Mouse (Mus musculus) bone marrow, adult 2 months (tissue): ENCODE data around the gene Spata20.

Source experiments
- CTCF ChIP-seq: fragments of 200-500 bp; IDR thresholded peaks from 2 replicates; pipeline ENCODE4 v1.5.1; 2011; ENCODE audit warnings: low read length, control low read depth; ENCODE audit not compliant: control insufficient read depth, insufficient read depth
- POLR2A ChIP-seq: fragments of 200-500 bp; IDR thresholded peaks from 2 replicates; pipeline ENCODE4 v1.6.1; 2011; ENCODE audit warnings: low read depth, mild to moderate bottlenecking, control low read depth, low read length, borderline replicate concordance; ENCODE audit not compliant: control insufficient read depth

DNA sequence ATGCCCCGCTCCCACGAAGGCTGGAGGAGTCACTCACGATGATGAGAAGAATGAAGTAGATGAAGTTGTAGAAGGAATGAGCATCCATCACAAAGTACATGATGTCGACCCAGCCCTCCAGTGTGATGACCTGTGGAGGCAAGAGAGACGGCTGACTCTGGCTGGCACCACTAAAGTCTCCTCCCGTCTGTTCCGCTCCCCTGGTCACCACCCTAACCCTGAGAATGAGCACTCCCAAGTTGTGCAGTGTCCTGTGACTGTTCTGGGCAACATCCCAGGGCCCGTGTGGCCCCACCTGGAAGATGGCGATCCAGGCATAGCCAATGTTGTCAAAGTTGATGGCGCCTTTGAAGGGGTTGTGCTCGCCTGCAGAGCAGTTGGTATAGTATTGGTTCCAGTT lies 24.1 kb downstream of the Spata20 start:
- TF ChIP-seq POLR2A (no peak), CTCF (no peak)
